Mouse (Mus musculus) liver, embryonic 14.5 days (tissue): ENCODE results near the gene Coq5.

ENCODE experiments used
- CTCF ChIP-seq: IDR thresholded peaks from 2 replicates; pipeline ENCODE4 v1.5.1; 2016; ENCODE audit warnings: antibody characterized with exemption, low read depth, control low read depth
- EP300 ChIP-seq: IDR thresholded peaks from 2 replicates; pipeline ENCODE4 v1.6.1; 2016; ENCODE audit warnings: antibody characterized with exemption, low read depth

- no peak; the same call in 1 of the 2 replicates for TF ChIP-seq CTCF
- TF ChIP-seq EP300: 0 out of 2 replicates have a peak, but pooled peaks have one; percentile 39
Measured at GRCm38 (mm10) chr5:115340577-115341313, 61.3 kb downstream of the Coq5 start, which contains the start of the genes Gatc and Triap1.
